Mouse (Mus musculus): Measurements from ENCODE around the gene Ppid.

The Ppid gene

GRCm38 (mm10) chr3:79590863-79591792 lies at the start of gene Ppid:
Gene Ppid (plus strand): TSS chr3:79591342.
- peak; percentile 53 to 75 for DNase-seq (ENCODE audit: low spot score in 2 of 2)

DNA sequence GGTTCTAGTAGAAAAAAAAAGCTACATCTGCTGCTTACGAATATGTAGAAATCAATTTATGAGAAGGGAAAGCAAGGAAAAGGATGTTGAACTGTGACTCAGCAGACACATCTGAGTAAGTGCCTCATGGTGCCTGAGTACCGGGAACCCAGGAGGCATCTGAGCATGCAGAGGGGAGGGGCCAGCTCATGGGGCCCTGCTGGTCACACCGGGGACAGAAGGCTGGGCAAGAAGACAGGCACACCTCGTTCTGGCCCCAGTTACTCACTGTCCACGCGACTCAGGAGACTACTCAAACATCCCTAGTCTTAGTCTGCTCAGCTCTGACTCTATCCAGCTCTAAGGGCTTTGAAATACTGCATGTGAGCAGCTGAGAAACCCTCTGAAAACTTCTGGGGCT lies 48.6 kb upstream of the Ppid start:
- DNase-seq (ENCODE audit: low spot score in 2 of 2): no peak

DNA sequence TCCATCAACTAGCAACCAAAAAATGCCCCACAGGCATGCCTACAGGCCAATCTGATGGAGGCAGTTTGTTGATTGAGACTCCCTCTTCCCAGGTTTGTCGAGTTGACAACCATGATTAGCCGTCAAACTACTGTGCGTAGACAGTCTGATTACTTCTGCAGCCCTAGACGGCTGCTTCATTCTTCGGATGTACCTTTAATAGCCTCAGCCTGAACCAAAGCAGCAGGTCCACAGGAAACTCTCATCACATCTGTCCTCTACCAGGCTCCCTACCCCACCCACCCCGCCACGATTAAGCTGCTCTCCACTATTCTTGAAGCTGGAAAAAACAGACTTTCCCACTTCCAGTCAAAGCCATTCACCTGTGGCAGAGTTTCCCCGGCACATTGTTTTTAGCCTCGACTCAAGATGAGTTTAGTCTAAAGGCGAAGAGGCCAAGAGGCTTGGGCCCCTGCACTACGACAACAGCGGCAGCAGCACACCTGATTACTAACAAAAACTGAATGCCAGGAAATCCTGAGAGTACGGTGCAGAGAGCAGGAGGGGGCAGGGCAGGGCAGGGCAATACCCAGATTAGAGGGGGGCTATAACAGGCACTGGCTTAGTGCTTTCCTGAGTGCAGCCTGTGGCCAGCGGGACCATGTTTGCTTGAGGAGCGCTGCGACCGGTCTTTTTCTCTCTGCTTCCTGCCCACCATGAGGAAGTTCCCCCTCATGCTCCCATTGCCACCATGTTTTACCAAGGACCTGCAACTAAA lies 42.3 kb upstream of the Ppid start:
- no peak for DNase-seq (ENCODE audit: low spot score in 2 of 2)

GRCm38 (mm10) chr3:79549751-79550393 lies 41.3 kb upstream of the Ppid start:
- no peak for DNase-seq (ENCODE audit: low spot score in 2 of 2)

- DNase-seq (ENCODE audit: low spot score in 2 of 2): no peak
These were observed 39.2 kb upstream of the Ppid start for GRCm38 (mm10) chr3:79551826-79552552.

DNA sequence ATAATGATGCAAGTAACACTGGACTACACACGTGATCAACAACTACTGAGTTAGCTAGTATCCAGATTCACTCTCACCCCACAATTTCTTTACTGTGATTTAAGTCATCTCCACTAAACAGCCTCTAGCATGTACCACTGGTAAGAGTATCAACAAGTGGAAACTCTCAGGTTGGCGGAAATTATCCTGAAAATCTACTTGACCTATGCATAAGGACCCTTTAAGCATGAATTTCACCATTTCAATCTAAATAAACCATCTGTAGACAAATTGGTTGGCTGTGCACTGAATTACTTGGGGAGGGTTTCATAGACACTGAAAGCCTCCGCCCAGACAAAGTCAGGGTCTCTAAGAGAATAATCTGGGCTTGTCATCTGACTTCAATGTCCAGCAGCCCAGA lies 37.4 kb upstream of the Ppid start:
- no peak for DNase-seq (ENCODE audit: low spot score in 2 of 2)

- no peak for DNase-seq (ENCODE audit: low spot score in 2 of 2)
These were observed 36.1 kb upstream of the Ppid start for GRCm38 (mm10) chr3:79555061-79555460.

DNA sequence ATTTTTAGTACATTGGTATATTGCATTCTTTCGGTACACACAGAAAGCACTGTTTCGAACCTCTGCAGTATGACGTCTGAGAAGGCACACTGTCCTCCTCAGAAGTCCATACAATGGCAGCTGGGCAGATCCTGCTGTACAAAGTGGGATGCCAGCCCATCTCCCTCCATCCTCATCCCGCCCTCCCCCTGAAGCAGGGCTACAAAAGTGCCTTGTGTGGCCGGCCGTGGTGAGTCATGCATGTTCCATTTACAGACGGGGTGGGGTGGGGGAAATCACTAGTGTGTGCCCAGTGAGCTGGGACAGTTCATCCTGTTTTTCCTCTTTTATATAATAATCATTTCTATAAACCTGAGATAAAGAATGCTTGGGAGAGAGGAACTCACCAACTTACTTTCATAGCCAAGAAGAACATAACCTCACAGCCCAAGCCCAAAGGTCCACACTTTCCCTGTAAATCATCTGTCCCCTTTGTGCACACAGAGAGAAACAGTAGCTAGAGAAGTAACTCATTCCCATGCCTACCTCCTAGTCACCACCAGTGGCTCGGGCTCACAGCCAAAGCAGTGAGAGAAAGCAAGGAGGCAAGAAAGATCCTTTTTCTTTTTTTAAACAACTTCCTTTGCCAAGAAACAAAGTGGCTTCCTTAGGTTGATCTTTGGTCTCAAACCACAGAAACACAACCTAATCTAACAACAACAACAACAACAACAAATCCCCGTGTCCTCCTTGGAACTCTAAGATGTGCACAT lies 31.9 kb upstream of the Ppid start:
- DNase-seq (ENCODE audit: low spot score in 2 of 2): peak; percentile 24 to 48

DNA sequence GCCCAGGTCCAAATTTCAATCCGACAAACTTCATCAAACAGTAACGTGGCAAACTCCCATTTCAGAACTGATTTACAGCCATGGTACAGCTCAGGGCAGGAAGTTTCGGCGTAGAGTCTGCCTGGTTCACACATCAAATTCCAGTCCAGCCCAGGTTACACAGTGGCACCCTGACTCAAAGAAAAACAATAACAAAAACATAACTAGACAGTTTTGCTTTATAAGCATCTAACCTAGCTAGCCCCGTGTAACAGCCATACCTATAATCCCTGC lies 31.4 kb upstream of the Ppid start:
- no peak for DNase-seq (ENCODE audit: low spot score in 2 of 2)

DNA sequence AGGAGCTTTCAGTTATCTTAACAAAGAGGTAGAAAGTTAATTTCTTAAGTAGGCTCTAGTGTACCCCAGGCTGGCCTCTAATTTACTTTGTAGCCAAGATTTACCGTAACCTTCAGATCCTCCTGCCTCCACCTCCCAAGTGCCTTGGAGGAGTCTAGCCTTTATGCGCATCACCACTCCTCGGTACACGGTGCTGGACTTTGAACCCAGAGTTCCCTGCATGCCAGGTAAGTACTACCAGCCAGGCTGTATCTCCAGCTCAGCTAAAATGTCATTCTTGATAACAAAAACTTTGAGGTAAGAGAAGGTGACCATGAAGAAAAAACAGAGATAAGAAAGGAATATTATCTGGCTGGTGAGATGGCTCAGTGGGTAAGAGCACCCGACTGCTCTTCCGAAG lies 30.6 kb upstream of the Ppid start:
- DNase-seq (ENCODE audit: low spot score in 2 of 2): no peak

- DNase-seq (ENCODE audit: low spot score in 2 of 2): no peak
These were observed 29.1 kb upstream of the Ppid start for GRCm38 (mm10) chr3:79561784-79562715.

DNA sequence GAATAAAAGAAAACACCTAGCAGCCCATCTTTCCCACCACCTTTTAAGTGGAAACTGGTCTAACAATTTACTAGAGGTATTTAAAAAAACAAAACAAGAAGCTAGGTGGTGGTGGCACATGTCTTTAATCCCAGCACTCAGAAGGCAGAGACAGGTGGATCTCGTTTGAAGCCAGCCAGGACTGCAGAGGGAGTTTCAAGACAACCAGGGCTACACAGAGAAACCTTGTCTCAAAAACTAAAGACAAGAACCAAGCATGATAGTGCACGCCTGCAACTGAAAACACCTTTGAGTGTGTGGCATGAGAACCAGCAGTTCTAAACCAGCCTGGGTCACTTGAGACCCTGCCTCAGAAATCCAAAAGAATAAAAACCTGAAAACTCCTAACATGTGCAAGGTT lies 27.6 kb upstream of the Ppid start:
- no peak for DNase-seq (ENCODE audit: low spot score in 2 of 2)

DNA sequence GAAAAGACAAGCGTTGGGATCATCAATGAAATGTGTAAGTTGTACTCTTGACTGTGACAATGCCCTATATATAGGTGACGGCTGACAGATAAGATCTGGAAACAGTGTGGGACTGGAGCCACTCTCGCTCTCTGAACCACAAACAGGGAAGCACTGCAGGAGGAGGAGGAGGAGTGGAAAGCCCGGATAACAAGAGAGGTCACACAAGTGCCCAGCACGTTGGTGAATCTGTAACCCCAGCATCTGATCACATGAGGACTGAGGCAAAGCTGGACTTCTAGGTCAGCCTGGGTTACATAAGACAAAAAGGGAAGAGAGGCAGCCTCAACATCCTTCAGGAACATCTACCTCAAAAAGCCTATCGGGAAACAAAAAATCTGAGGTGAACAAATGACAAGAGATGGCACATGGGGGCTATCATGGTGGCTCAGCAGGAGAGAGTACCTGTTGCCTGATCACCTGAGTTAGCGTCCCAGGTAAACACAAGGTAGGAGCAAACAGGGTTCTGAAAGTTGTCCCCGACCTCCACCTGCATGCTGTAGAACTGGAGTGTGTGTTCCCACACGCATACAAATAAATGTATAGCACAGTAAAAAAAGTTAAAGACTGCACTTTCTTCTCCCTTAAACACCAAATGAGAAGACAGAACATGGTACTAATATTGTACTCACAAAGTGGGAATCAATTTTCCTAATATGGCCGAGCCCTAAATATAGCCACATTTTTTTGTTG lies 26.1 kb upstream of the Ppid start:
- no peak for DNase-seq (ENCODE audit: low spot score in 2 of 2)

- DNase-seq (ENCODE audit: low spot score in 2 of 2): no peak
These were observed 24.1 kb upstream of the Ppid start for GRCm38 (mm10) chr3:79566716-79567691.

DNA sequence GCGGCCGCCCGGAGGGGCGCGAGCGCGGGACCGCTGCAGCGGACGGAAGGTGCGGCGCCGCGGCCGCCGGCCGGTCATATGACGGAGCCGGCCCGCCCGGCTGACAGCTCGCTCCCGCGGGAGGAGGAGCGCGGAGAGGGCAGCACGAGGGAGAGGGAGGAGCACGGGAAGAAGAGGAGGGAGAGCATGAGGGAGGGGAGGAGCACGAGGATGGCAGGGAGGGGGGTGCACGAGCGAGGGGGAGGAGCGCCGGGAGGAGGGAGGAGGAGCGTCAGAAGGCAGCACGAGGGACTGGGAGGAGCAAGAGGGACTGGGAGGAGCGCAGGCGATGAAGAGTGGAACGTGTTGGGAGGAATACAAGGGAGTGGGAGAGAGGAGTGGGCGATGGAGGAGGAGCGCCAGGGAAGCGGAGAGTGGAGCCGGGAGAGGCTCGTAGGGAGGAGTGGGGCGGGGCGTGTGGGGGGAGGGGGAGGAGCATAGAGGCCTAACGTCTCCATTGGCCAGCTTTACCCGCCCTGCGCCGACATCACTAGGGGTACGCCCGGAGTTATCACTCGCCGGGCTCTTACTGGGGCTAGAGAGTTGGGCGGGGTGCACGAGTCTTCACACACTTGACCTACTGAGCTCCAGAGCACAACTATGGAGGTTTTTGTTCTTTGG lies 23.3 kb upstream of the Ppid start, which contains the start of gene Fnip2:
Fnip2 (minus strand) TSS at position 94 of the 660 bp plus-strand sequence.
- DNase-seq (ENCODE audit: low spot score in 2 of 2): peak; percentile 83 to 88

DNA sequence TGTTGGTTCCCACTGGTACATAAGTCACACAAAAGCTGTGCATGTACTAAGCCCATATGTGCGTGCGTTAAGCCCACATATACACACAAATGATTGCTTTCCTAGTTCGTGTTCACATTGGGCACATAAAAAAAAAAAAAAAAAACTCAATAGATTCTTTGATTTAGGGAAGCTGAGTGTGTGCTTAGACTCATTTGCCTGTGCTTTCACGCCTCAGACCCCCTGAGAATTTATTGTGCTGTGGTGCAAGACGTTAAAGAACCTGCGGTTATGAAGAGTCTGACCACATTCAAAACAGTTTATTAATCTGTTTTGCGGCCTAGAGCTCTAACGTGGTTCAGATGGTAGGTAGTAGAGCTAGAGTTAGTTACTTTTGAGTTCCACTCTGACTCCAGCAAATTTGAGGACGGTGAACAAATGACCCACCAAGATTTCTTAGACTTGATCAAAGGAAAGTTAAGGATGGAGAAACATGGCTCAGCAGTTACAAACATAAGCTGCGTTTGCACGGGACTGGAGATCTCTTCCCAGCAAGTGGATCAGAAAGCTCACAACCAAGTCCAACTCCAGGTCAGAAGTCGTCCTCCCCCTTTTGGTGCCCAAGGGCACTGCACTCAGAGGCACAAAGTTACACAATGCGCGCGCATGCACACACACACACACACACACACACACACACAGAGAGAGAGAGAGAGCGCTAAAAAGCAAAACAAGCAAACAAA lies 22.4 kb upstream of the Ppid start:
- no peak for DNase-seq (ENCODE audit: low spot score in 2 of 2)

GRCm38 (mm10) chr3:79569351-79569681 lies 21.8 kb upstream of the Ppid start:
- DNase-seq (ENCODE audit: low spot score in 2 of 2): no peak
